In the genomic region with DNA sequence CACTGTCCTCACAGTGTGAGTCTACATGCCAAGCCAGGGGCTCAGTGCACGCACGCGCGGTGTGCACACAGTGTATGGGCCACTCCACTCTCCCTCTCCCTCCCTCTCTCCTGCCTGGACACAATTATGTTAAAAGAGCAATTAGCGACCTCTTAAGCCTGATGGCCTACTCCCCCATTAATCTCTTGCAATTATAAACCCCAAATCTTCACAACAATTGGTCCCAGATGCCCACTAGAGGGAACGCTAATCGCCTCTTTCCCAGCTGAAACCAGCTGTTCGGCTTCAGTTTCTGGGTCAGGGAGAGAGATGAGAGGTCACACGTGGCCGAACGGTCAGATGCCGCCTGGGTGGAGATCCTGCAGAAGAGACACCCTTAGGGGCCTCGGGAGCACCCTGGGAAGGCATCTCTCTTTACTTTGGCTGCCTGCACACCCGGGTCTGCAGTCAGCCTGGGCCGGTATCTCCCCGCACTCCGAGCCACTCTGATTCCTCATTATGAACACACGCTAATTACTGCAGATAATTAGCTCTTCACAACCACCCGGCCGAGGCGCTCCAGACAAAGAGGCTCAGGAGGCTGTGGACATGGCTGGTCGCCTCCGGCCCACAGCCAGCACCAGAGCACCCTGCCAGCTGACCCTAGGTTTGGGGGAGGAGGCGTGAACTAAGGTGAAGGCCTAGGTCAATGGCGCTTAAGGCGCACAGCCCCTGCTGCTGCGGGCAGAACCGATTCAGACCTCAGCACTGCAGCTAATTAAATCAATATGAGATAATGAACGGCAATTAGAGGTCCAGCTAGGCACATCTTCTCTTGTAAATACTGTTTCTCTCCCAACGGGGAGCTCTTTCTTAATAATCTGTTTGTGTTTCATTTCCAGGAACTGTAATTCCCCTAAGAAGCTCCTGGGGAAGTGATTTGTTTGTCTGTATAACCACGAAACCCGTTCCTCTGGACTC, we compare ENCODE assay signal across 10 mouse cellular contexts.
DNase-seq lines count a peak whose midpoint lies in the region; ATAC-seq lines count a peak whose summit lies in the region.
"Had no signal": no experiment of that assay in that cellular context is flagged by ENCODE, and none has a peak within 500 bp of the region (broad histone marks: within the 10 kb centered on the region; RNA-seq: fewer than 3 reads in every experiment).

No protein-coding gene starts in this region.

- H3K4me1 ChIP-seq in hindbrain, embryonic 14.5 days (replicated peaks; ENCODE audit: control insufficient read depth, insufficient read depth, low read length): peaks cover 14% of the 10 kb centered on the region
- peaks cover 35% of the 10 kb centered on the region for H3K4me1 ChIP-seq in midbrain, embryonic 12.5 days
- H3K4me1 ChIP-seq: liver, embryonic 13.5 days had no signal

- DNase-seq in adrenal gland, adult 2 months: peak; percentile 1
- no peak for DNase-seq in adrenal gland, postnatal 4 days (ENCODE audit: low spot score in 2 of 2)
- DNase-seq in embryo, embryonic 10.5 days (ENCODE audit: low spot score): peak; percentile 87
- peak; percentile 64 for DNase-seq in hindbrain, embryonic 14.5 days (ENCODE audit: low spot score)
- no peak for DNase-seq in right cerebral cortex, postnatal 4 days
- DNase-seq in adrenal gland, adult 18-20 months (ENCODE audit: low spot score in 2 of 2): no peak
- DNase-seq: adrenal gland, postnatal 36 days; liver, embryonic 13.5 days had no signal

- peaks cover 4% of the 10 kb centered on the region; the same call in 1 of the 2 replicates for H3K9me3 ChIP-seq in hindbrain, embryonic 14.5 days (ENCODE audit: control insufficient read depth, low read length)
- H3K9me3 ChIP-seq in midbrain, embryonic 12.5 days: 0 out of 2 replicates have a peak, but pooled peaks cover 4% of the 10 kb centered on the region
- H3K9me3 ChIP-seq: liver, embryonic 13.5 days had no signal

- peak overlapping the region; percentile 86 for H3K27ac ChIP-seq in hindbrain, embryonic 14.5 days
- H3K27ac ChIP-seq in midbrain, embryonic 12.5 days (replicated peaks): peak overlapping the region; percentile 77
- H3K27ac ChIP-seq: liver, embryonic 13.5 days had no signal

- 9% methylated on average over 32 of the region's 32 CpGs for WGBS in hindbrain, embryonic 14.5 days
- 10% methylated on average over 32 of the region's 32 CpGs for WGBS in midbrain, embryonic 12.5 days

- H3K27me3 ChIP-seq in hindbrain, embryonic 14.5 days (ENCODE audit: control insufficient read depth, insufficient read depth, low read length): no peaks in the 10 kb centered on the region; the same call in 1 of the 2 replicates
- H3K27me3 ChIP-seq in midbrain, embryonic 12.5 days: no peaks in the 10 kb centered on the region; the same call in 1 of the 2 replicates

- H3K4me3 ChIP-seq in hindbrain, embryonic 14.5 days (replicated peaks; ENCODE audit: low read length): no peak overlapping the region
- no peak overlapping the region for H3K4me3 ChIP-seq in midbrain, embryonic 12.5 days
- H3K4me3 ChIP-seq: liver, embryonic 13.5 days had no signal

- H3K36me3 ChIP-seq in hindbrain, embryonic 14.5 days (replicated peaks; ENCODE audit: control insufficient read depth, insufficient read depth): no peaks in the 10 kb centered on the region
- no peaks in the 10 kb centered on the region for H3K36me3 ChIP-seq in midbrain, embryonic 12.5 days
- H3K36me3 ChIP-seq: liver, embryonic 13.5 days had no signal

- ATAC-seq in hindbrain, embryonic 14.5 days (ENCODE audit: low FRiP score): peak; percentile 81; the same call in 1 of the 2 replicates
- peak; percentile 83 for ATAC-seq in midbrain, embryonic 12.5 days (ENCODE audit: low FRiP score, low read depth)
- no peak for ATAC-seq in frontal cortex, adult (ENCODE audit: low TSS enrichment)

- no peak overlapping the region for H3K9ac ChIP-seq in hindbrain, embryonic 14.5 days
- no peak overlapping the region for H3K9ac ChIP-seq in midbrain, embryonic 12.5 days (replicated peaks)
- H3K9ac ChIP-seq: liver, embryonic 13.5 days had no signal

- H3K4me2 ChIP-seq in hindbrain, embryonic 14.5 days (replicated peaks): peak overlapping the region; percentile 29
- peak overlapping the region; percentile 15; the same call in 1 of the 2 replicates for H3K4me2 ChIP-seq in midbrain, embryonic 12.5 days (replicated peaks)
- H3K4me2 ChIP-seq: liver, embryonic 13.5 days had no signal

Comparison
In these comparisons a context has a peak if more than half of its experiments do, and no peak if none do; other contexts are left out.
1. DNase-seq: peak in adrenal gland, adult 2 months (single experiment), embryo, embryonic 10.5 days (single experiment) and hindbrain, embryonic 14.5 days (single experiment); none in adrenal gland, postnatal 4 days (0 of 2), right cerebral cortex, postnatal 4 days (single experiment) and adrenal gland, adult 18-20 months (0 of 2).